Mouse (Mus musculus) hindbrain, embryonic 16.5 days (tissue): ENCODE measurements around the gene Tead2. TPM values are rescaled to one million over a fixed set of nuclear protein-coding genes. Genes with fewer than 3 reads are reported as not detected.
"Not testable (repeated sequence)": the region's sequence is repeated elsewhere in the genome, so short reads cannot be mapped to it uniquely, and the experiment has no call there.

ENCODE experiments used
- ATAC-seq: fragments of 200-750 bp; cut with Nextera tagmentation; 2 replicates; pipeline ENCODE4 v1.8.0; 2017; ENCODE audit warnings: moderate TSS enrichment, moderate library complexity
- H3K27ac ChIP-seq: fragments of 300-500 bp; sonication (generic); 2 replicates; pipeline ENCODE4 v1.5.1; 2014; ENCODE audit warnings: low read depth, mild to moderate bottlenecking, control low read depth, low read length, moderate library complexity
- H3K27me3 ChIP-seq: fragments of 300-500 bp; sonication (generic); replicated peaks from 2 replicates; pipeline ENCODE4 v1.6.1; 2014; ENCODE audit warnings: low read length; ENCODE audit not compliant: control insufficient read depth, insufficient read depth
- H3K36me3 ChIP-seq: fragments of 300-500 bp; sonication (generic); 2 replicates; pipeline ENCODE4 v1.6.1; 2014; ENCODE audit warnings: mild to moderate bottlenecking, low read length, moderate library complexity, mixed read lengths; ENCODE audit not compliant: control insufficient read depth, insufficient read depth
- H3K4me1 ChIP-seq: fragments of 300-500 bp; sonication (generic); 2 replicates; pipeline ENCODE4 v1.6.1; 2014; ENCODE audit warnings: low read depth, low read length; ENCODE audit not compliant: control insufficient read depth, insufficient read depth
- H3K4me2 ChIP-seq: fragments of 300-500 bp; sonication (generic); 2 replicates; pipeline ENCODE4 v1.6.1; 2014; ENCODE audit warnings: mild to moderate bottlenecking, low read length, control low read depth, moderate library complexity
- H3K4me3 ChIP-seq: fragments of 300-500 bp; sonication (generic); 2 replicates; pipeline ENCODE4 v1.5.1; 2014; ENCODE audit warnings: mild to moderate bottlenecking, low read length, control low read depth, moderate library complexity
- H3K9ac ChIP-seq: fragments of 300-500 bp; sonication (generic); 2 replicates; pipeline ENCODE4 v1.6.1; 2014; ENCODE audit warnings: low read depth, mild to moderate bottlenecking, control low read depth, low read length, moderate library complexity
- H3K9me3 ChIP-seq: fragments of 300-500 bp; sonication (generic); 2 replicates; pipeline ENCODE4 v1.6.1; 2014; ENCODE audit warnings: mild to moderate bottlenecking, low read length, moderate library complexity; ENCODE audit not compliant: control insufficient read depth
- WGBS: fragments of 180-500 bp; shearing (Covaris S2); extraction: QIAGEN DNeasy Blood & Tissue Kit; methylation state at CpG from one replicate; pipeline ENCODE4 v1.1.7; 2014; 5-methylcytosine and 5-hydroxymethylcytosine counted together
- polyA plus RNA-seq: library from polyadenylated mRNA; unstranded; fragments of >200 nt; fragmentation: Nextera tagmentation; extraction: Ambion mirVana; gene quantifications from 2 replicates; pipeline ENCODE4 v1.2.1, GENCODE M21; 2015

The Tead2 gene
- 46.9 and 54.1 TPM in 2 replicates for polyA plus RNA-seq

DNA sequence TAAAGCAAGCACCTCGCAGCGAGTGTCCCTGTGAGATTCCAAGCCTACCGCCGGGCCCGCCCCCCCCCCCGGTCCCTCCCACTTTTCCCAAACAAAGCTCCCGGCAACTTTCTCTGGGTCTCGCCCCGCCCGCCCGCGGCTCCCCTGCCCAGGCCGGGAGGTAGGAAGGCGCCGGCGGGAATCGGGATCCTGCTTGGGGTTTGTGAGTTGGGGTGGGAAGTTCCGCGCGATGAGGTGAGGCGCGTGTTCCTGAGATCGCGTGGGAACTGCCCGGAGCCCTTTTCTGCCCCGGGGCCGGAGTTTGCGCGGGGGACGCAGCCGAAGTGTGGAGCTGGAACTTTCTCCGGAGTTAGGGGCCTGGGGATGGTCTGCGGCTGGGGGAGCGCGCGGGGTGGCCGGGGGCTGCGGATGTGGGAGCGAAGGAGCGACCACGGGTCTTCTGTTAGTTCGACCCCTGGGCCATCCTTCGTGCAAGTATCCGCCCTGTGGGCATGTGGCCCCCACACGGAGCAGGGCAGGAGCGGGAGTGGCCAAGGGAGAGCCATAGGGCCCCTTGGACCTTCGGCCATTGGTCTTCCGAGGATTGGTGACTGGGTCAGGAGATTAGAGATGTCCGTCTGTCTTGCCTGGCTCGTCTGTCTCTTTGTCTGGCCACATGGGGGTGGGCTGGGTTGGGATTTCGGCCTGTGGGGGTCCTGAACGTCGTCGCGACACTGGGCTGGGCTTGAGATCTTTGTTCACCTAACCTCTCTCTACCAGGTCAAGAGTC, at the start of gene Tead2:
TSS of gene Tead2 (plus strand) at position 81 of the 769 bp plus-strand sequence.
- Histone ChIP-seq H3K27ac (peak within 1 kb of the TSS; percentile 81), H3K4me3 (peak within 1 kb of the TSS; percentile 51), H3K9ac (peak within 1 kb of the TSS; percentile 74), H3K36me3 (no peaks in the 10 kb centered on the region), H3K27me3 (peaks cover 11% of the 10 kb centered on the region), H3K4me2 (peak within 1 kb of the TSS; percentile 75), H3K9me3 (no peaks in the 10 kb centered on the region), H3K4me1 (peaks cover 20% of the 10 kb centered on the region)
- peak; percentile 62 for ATAC-seq
- WGBS = under 1% methylated on average over 53 of the region's 55 CpGs

DNA sequence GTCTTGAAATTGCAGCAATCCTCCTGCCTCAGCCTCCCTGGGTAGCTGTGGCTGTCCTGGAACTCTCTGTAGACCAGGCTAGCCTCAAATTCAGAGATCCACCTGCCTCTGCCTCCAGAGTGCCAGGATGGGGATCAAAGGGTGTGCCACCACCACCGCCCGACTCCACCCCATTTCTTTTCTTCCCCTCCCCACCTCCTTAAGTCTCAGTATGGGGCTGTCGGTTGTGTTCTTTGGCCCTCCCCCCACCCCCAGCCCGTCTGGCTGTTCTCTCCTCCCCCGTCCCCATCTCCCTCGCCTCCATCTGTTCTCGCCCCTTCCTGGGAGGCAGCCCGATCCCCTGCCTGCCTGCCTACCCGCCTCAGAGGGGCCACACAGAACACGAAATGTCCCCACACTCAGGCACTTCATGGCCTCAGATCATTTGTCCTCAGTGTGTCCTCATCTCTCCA, 48.6 kb upstream of the Tead2 start:
- Histone ChIP-seq H3K4me3 (no peak overlapping the region), H3K4me2 (no peak overlapping the region), H3K9me3 (no peaks in the 10 kb centered on the region), H3K4me1 (peaks cover 23% of the 10 kb centered on the region), H3K9ac (no peak overlapping the region), H3K27me3 (peaks cover 75% of the 10 kb centered on the region), H3K27ac (no peak overlapping the region), H3K36me3 (no peaks in the 10 kb centered on the region)
- ATAC-seq = no peak
- WGBS = 20% methylated on average over 10 of the region's 10 CpGs

GRCm38 (mm10) chr7:45167761-45168445, 47.6 kb upstream of the Tead2 start:
- no peak overlapping the region for H3K27ac ChIP-seq
- peak overlapping the region; percentile 1 for H3K9ac ChIP-seq
- 0 out of 2 replicates have a peak, but pooled peaks have one; percentile 5 for ATAC-seq
- no peak overlapping the region for H3K4me3 ChIP-seq
- peaks cover 71% of the 10 kb centered on the region for H3K27me3 ChIP-seq
- H3K36me3 ChIP-seq = no peaks in the 10 kb centered on the region
- peak overlapping the region; percentile 12; the same call in 1 of the 2 replicates for H3K4me2 ChIP-seq
- 2% methylated on average over 19 of the region's 19 CpGs for WGBS
- peaks cover 17% of the 10 kb centered on the region for H3K4me1 ChIP-seq
- H3K9me3 ChIP-seq = no peaks in the 10 kb centered on the region

GRCm38 (mm10) chr7:45168656-45169055, 46.9 kb upstream of the Tead2 start:
- no peak for ATAC-seq
- H3K9me3 ChIP-seq = no peaks in the 10 kb centered on the region
- H3K4me2 ChIP-seq = peak overlapping the region; percentile 46
- no peaks in the 10 kb centered on the region for H3K36me3 ChIP-seq
- H3K27me3 ChIP-seq = peaks cover 67% of the 10 kb centered on the region
- H3K27ac ChIP-seq = no peak overlapping the region
- peaks cover 15% of the 10 kb centered on the region for H3K4me1 ChIP-seq
- H3K9ac ChIP-seq = no peak overlapping the region; the same call in 1 of the 2 replicates
- peak overlapping the region; percentile 24 for H3K4me3 ChIP-seq
- 5% methylated on average over 24 of the region's 24 CpGs for WGBS

- H3K4me1 ChIP-seq = peaks cover 11% of the 10 kb centered on the region; the same call in 1 of the 2 replicates
- H3K36me3 ChIP-seq = no peaks in the 10 kb centered on the region
- H3K9me3 ChIP-seq = no peaks in the 10 kb centered on the region
- H3K27me3 ChIP-seq = peaks cover 66% of the 10 kb centered on the region
- H3K4me3 ChIP-seq = no peak overlapping the region
- H3K4me2 ChIP-seq = no peak overlapping the region
- 91% methylated on average over 3 of the region's 3 CpGs for WGBS
- no peak for ATAC-seq
- no peak overlapping the region for H3K27ac ChIP-seq
- H3K9ac ChIP-seq = no peak overlapping the region
These were observed 46.1 kb upstream of the Tead2 start for GRCm38 (mm10) chr7:45169495-45169894.

DNA sequence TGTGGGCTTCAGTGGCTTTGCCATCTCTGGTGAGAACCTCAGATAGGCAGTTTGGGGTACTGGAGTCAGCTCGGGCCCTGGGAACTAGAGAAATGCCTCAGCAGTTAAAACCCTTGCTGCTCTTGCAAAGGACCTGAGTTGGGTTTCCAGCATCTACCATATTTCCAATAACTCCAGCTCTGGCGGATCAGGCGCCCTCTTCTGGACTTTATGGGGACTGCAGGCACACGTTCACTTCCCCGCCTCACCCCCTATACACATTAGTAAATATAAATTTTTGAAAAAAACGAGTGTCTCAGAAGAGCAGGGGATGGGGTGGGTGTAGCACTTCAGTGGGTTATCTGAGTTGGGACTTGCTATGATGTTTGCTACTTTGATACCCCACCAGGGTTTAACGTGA, 42.6 kb upstream of the Tead2 start:
- ATAC-seq = no peak
- no peak overlapping the region for H3K27ac ChIP-seq
- peaks cover 13% of the 10 kb centered on the region; the same call in 1 of the 2 replicates for H3K4me1 ChIP-seq
- WGBS = 59% methylated on average over 7 of the region's 7 CpGs
- no peak overlapping the region for H3K4me3 ChIP-seq
- no peaks in the 10 kb centered on the region for H3K9me3 ChIP-seq
- no peaks in the 10 kb centered on the region for H3K36me3 ChIP-seq
- no peak overlapping the region for H3K4me2 ChIP-seq
- H3K9ac ChIP-seq = no peak overlapping the region
- peaks cover 69% of the 10 kb centered on the region for H3K27me3 ChIP-seq

GRCm38 (mm10) chr7:45173772-45174171, 41.8 kb upstream of the Tead2 start:
- not testable (repeated sequence) for H3K36me3 ChIP-seq, H3K4me1 ChIP-seq, H3K27ac ChIP-seq, H3K4me3 ChIP-seq, ATAC-seq, H3K9me3 ChIP-seq, H3K4me2 ChIP-seq, H3K9ac ChIP-seq
- peaks cover 69% of the 10 kb centered on the region for H3K27me3 ChIP-seq
- 56% methylated on average over 1 of the region's 1 CpGs for WGBS

DNA sequence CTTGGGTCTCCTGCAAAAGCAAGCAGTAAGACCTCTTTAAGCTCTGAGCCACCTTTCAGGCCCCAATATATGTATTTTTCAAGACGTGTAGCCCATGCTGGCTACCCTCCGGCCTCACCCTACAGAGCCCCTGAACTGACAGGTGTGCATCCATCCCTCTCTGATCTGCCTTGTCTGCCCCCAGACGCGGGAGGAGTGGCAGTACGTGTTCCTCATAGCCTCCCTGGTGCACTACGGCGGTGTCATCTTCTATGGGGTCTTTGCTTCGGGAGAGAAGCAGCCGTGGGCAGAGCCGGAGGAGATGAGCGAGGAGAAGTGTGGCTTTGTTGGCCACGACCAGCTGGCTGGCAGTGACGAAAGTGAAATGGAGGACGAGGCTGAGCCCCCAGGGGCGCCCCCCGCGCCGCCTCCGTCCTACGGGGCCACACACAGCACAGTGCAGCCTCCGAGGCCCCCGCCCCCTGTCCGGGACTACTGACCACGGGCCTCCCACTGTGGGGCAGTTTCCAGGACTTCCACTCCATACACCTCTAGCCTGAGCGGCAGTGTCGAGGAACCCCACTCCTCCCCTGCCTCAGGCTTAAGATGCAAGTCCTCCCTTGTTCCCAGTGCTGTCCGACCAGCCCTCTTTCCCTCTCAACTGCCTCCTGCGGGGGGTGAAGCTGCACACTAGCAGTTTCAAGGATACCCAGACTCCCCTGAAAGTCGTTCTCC, 40.8 kb upstream of the Tead2 start:
- WGBS = 3% methylated on average over 23 of the region's 29 CpGs
- peaks cover 7% of the 10 kb centered on the region; the same call in 1 of the 2 replicates for H3K4me1 ChIP-seq
- H3K4me2 ChIP-seq = peak overlapping the region; percentile 34
- peak overlapping the region; percentile 38 for H3K9ac ChIP-seq
- H3K27ac ChIP-seq = no peak overlapping the region
- no peak for ATAC-seq
- H3K9me3 ChIP-seq = no peaks in the 10 kb centered on the region
- peaks cover 70% of the 10 kb centered on the region for H3K27me3 ChIP-seq
- H3K4me3 ChIP-seq = peak overlapping the region; percentile 12; the same call in 1 of the 2 replicates
- H3K36me3 ChIP-seq = no peaks in the 10 kb centered on the region
